In the genomic region with DNA sequence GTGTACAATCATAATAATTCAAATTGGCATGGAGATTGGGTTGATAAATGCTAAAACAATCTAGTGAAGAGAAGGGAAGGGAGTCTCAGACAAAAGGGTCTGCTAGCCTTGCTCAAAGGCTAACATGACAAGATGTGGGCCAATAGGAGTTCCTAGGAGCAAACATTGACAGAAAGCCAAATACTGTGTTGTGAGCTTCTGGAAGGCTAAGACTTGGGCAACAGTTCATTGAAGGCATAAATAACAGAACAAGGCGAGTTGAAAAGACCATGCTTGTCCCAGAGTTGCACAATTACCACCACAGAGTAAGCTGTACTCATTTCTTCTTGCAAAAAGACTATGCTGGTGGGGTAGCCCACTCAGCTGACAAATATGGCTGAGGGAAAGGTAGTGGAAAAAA, we compare ENCODE assay signal across 25 mouse cellular contexts.
"Had no signal": no experiment of that assay in that cellular context is flagged by ENCODE, and none has a peak within 500 bp of the region (broad histone marks: within the 10 kb centered on the region; RNA-seq: fewer than 3 reads in every experiment).

No protein-coding gene starts in this region.

- H3K9me3 ChIP-seq: heart, embryonic 13.5 days; heart, embryonic 15.5 days; hindbrain, embryonic 13.5 days; hindbrain, embryonic 15.5 days; kidney, embryonic 15.5 days; liver, embryonic 13.5 days had no signal

- H3K27ac ChIP-seq: heart, embryonic 13.5 days; heart, embryonic 15.5 days; hindbrain, embryonic 13.5 days; hindbrain, embryonic 15.5 days; hindbrain, postnatal 0 days; kidney, embryonic 15.5 days; kidney, postnatal 0 days; limb, embryonic 12.5 days; liver, embryonic 13.5 days had no signal

- H3K4me2 ChIP-seq: heart, embryonic 13.5 days; heart, embryonic 15.5 days; hindbrain, embryonic 13.5 days; hindbrain, embryonic 15.5 days; kidney, embryonic 15.5 days; limb, embryonic 12.5 days; liver, embryonic 11.5 days; liver, embryonic 13.5 days had no signal

- DNase-seq: gastrocnemius, postnatal 14 days; gastrocnemius, postnatal 36 days; heart, adult 18-20 months; heart, postnatal 14 days; heart, postnatal 36 days; kidney, adult 11 months; kidney, adult 2 months; kidney, adult 9 months; kidney, postnatal 14 days; kidney, postnatal 36 days; layer of hippocampus, adult 9-11 months; layer of hippocampus, postnatal 36 days; left cerebral cortex, postnatal 4 days; liver; liver, embryonic 13.5 days had no signal

- H3K4me1 ChIP-seq: heart, embryonic 13.5 days; heart, embryonic 15.5 days; hindbrain, embryonic 13.5 days; hindbrain, embryonic 15.5 days; kidney, embryonic 15.5 days; limb, embryonic 12.5 days; liver, embryonic 13.5 days had no signal

- H3K36me3 ChIP-seq: heart, embryonic 13.5 days; heart, embryonic 15.5 days; hindbrain, embryonic 13.5 days; hindbrain, embryonic 15.5 days; kidney, embryonic 15.5 days; limb, embryonic 12.5 days; liver, embryonic 13.5 days had no signal

- H3K27me3 ChIP-seq: heart, embryonic 13.5 days; heart, embryonic 15.5 days; hindbrain, embryonic 13.5 days; hindbrain, embryonic 15.5 days; kidney, embryonic 15.5 days; limb, embryonic 12.5 days; liver, embryonic 13.5 days had no signal

- H3K4me3 ChIP-seq: heart, embryonic 13.5 days; heart, embryonic 15.5 days; hindbrain, embryonic 13.5 days; hindbrain, embryonic 15.5 days; kidney, embryonic 15.5 days; limb, embryonic 12.5 days; liver, embryonic 13.5 days had no signal

- ATAC-seq: hindbrain, postnatal 0 days; intestine, embryonic 16.5 days had no signal

- H3K9ac ChIP-seq: heart, embryonic 13.5 days; heart, embryonic 15.5 days; hindbrain, embryonic 13.5 days; hindbrain, embryonic 15.5 days; kidney, embryonic 15.5 days; limb, embryonic 12.5 days; liver, embryonic 13.5 days had no signal
